Mouse (Mus musculus) kidney, embryonic 16.5 days (tissue): ENCODE results near the gene Rps15a. TPM values are rescaled to one million over a fixed set of nuclear protein-coding genes. Genes with fewer than 3 reads are reported as not detected.

Source experiments
- ATAC-seq: fragments of 200-750 bp; cut with Nextera tagmentation; 2 replicates; pipeline ENCODE4 v1.8.0; 2017; ENCODE audit warnings: moderate TSS enrichment; ENCODE audit not compliant: low FRiP score, low TSS enrichment
- H3K27ac ChIP-seq: fragments of 300-500 bp; sonication (generic); 2 replicates; pipeline ENCODE4 v1.5.1; 2014; ENCODE audit warnings: low read length
- H3K27me3 ChIP-seq: fragments of 300-500 bp; sonication (generic); 2 replicates; pipeline ENCODE4 v1.6.1; 2014; ENCODE audit warnings: low read length, control low read depth, mixed read lengths; ENCODE audit not compliant: insufficient read depth
- H3K36me3 ChIP-seq: fragments of 300-500 bp; sonication (generic); 2 replicates; pipeline ENCODE4 v1.6.1; 2014; ENCODE audit warnings: low read length, control low read depth, mixed read lengths; ENCODE audit not compliant: insufficient read depth
- H3K4me1 ChIP-seq: fragments of 300-500 bp; sonication (generic); 2 replicates; pipeline ENCODE4 v1.6.1; 2014; ENCODE audit warnings: low read length, control low read depth, mixed read lengths; ENCODE audit not compliant: insufficient read depth
- H3K4me2 ChIP-seq: fragments of 300-500 bp; sonication (generic); replicated peaks from 2 replicates; pipeline ENCODE4 v1.6.1; 2014; ENCODE audit warnings: low read depth, low read length
- H3K4me3 ChIP-seq: fragments of 300-500 bp; sonication (generic); 2 replicates; pipeline ENCODE4 v1.5.1; 2014; ENCODE audit warnings: mild to moderate bottlenecking, low read length
- H3K9ac ChIP-seq: fragments of 300-500 bp; sonication (generic); replicated peaks from 2 replicates; pipeline ENCODE4 v1.6.1; 2014; ENCODE audit warnings: low read length
- H3K9me3 ChIP-seq: fragments of 300-500 bp; sonication (generic); 2 replicates; pipeline ENCODE4 v1.6.1; 2016; ENCODE audit warnings: low read length, control low read depth
- WGBS: fragments of 180-500 bp; shearing (Covaris S2); extraction: QIAGEN DNeasy Blood & Tissue Kit; methylation state at CpG from one replicate; pipeline ENCODE4 v1.1.7; 2014; 5-methylcytosine and 5-hydroxymethylcytosine counted together
- polyA plus RNA-seq: library from polyadenylated mRNA; unstranded; fragments of >200 nt; fragmentation: Nextera tagmentation; extraction: Ambion mirVana; gene quantifications from 2 replicates; pipeline ENCODE4 v1.2.1, GENCODE M21; 2015

Rps15a gene
- polyA plus RNA-seq, 1 experiment from 2014 or later: 667 TPM

GRCm38 (mm10) chr7:118102678-118103461, 13.1 kb downstream of the Rps15a start:
- Histone ChIP-seq H3K4me2 (no peak overlapping the region), H3K4me3 (no peak overlapping the region), H3K9me3 (no peaks in the 10 kb centered on the region), H3K4me1 (peaks cover 2% of the 10 kb centered on the region; the same call in 1 of the 2 replicates), H3K9ac (no peak overlapping the region), H3K36me3 (peaks cover 33% of the 10 kb centered on the region), H3K27me3 (no peaks in the 10 kb centered on the region), H3K27ac (no peak overlapping the region)
- WGBS: 39% methylated on average over 4 of the region's 4 CpGs
- ATAC-seq: peak; percentile 74

- Histone ChIP-seq H3K9ac (no peak overlapping the region), H3K27ac (no peak overlapping the region), H3K4me3 (no peak overlapping the region), H3K27me3 (no peaks in the 10 kb centered on the region), H3K4me2 (no peak overlapping the region), H3K36me3 (peaks cover 27% of the 10 kb centered on the region), H3K4me1 (peaks cover 2% of the 10 kb centered on the region; the same call in 1 of the 2 replicates), H3K9me3 (no peaks in the 10 kb centered on the region)
- no peak for ATAC-seq
- WGBS: 46% methylated on average over 4 of the region's 4 CpGs
Measured at GRCm38 (mm10) chr7:118102231-118102630, 13.8 kb downstream of the Rps15a start.

- no peak for ATAC-seq
- Histone ChIP-seq H3K36me3 (no peaks in the 10 kb centered on the region), H3K9ac (no peak overlapping the region), H3K4me3 (no peak overlapping the region), H3K9me3 (no peaks in the 10 kb centered on the region), H3K4me1 (no peaks in the 10 kb centered on the region), H3K27ac (no peak overlapping the region), H3K4me2 (no peak overlapping the region), H3K27me3 (no peaks in the 10 kb centered on the region)
- 72% methylated on average over 7 of the region's 7 CpGs for WGBS
Measured at GRCm38 (mm10) chr7:118097615-118098014, 18.4 kb downstream of the Rps15a start.

- H3K9ac ChIP-seq: no peak overlapping the region
- H3K9me3 ChIP-seq: no peaks in the 10 kb centered on the region
- no peaks in the 10 kb centered on the region for H3K36me3 ChIP-seq
- ATAC-seq: no peak
- 84% methylated on average over 4 of the region's 4 CpGs for WGBS
- no peak overlapping the region for H3K27ac ChIP-seq
- no peak overlapping the region for H3K4me2 ChIP-seq
- no peaks in the 10 kb centered on the region for H3K27me3 ChIP-seq
- no peaks in the 10 kb centered on the region for H3K4me1 ChIP-seq
- H3K4me3 ChIP-seq: no peak overlapping the region
Measured at GRCm38 (mm10) chr7:118079987-118080386, 36.0 kb downstream of the Rps15a start.

- no peaks in the 10 kb centered on the region for H3K27me3 ChIP-seq
- no peaks in the 10 kb centered on the region for H3K4me1 ChIP-seq
- no peak overlapping the region for H3K4me3 ChIP-seq
- ATAC-seq: no peak
- H3K9ac ChIP-seq: no peak overlapping the region
- no peak overlapping the region for H3K4me2 ChIP-seq
- no peaks in the 10 kb centered on the region for H3K36me3 ChIP-seq
- H3K9me3 ChIP-seq: no peaks in the 10 kb centered on the region
- H3K27ac ChIP-seq: no peak overlapping the region
- 90% methylated on average over 5 of the region's 5 CpGs for WGBS
Measured at GRCm38 (mm10) chr7:118079097-118079496, 36.9 kb downstream of the Rps15a start.

GRCm38 (mm10) chr7:118067261-118067660, 48.7 kb downstream of the Rps15a start:
- H3K9ac ChIP-seq: no peak overlapping the region
- H3K4me2 ChIP-seq: no peak overlapping the region
- WGBS: 92% methylated on average over 5 of the region's 5 CpGs
- no peak overlapping the region for H3K27ac ChIP-seq
- no peaks in the 10 kb centered on the region for H3K27me3 ChIP-seq
- H3K4me1 ChIP-seq: no peaks in the 10 kb centered on the region
- no peaks in the 10 kb centered on the region for H3K36me3 ChIP-seq
- H3K4me3 ChIP-seq: no peak overlapping the region
- H3K9me3 ChIP-seq: no peaks in the 10 kb centered on the region
- no peak for ATAC-seq

GRCm38 (mm10) chr7:118056300-118056699, 59.7 kb downstream of the Rps15a start:
- ATAC-seq: no peak
- WGBS: 81% methylated on average over 6 of the region's 6 CpGs
- peaks cover 6% of the 10 kb centered on the region; the same call in 1 of the 2 replicates for H3K9me3 ChIP-seq
- H3K4me3 ChIP-seq: no peak overlapping the region
- H3K9ac ChIP-seq: no peak overlapping the region
- H3K27me3 ChIP-seq: no peaks in the 10 kb centered on the region
- H3K27ac ChIP-seq: no peak overlapping the region
- no peaks in the 10 kb centered on the region for H3K4me1 ChIP-seq
- no peaks in the 10 kb centered on the region for H3K36me3 ChIP-seq
- H3K4me2 ChIP-seq: no peak overlapping the region

Other genes with a start within 250 kb of the Rps15a start
- 405 and 508 TPM in 2 replicates for gene Arl6ip1, start 13.5 kb upstream of the Rps15a start, polyA plus RNA-seq
- 11.7 and 15.2 TPM in 2 replicates for gene Smg1, start 127.5 kb upstream of the Rps15a start, polyA plus RNA-seq